Mouse (Mus musculus) kidney, postnatal 0 days (tissue): ENCODE measurements around the gene Abca3. TPM values are rescaled to one million over a fixed set of nuclear protein-coding genes. Genes with fewer than 3 reads are reported as not detected.
"Not testable (repeated sequence)": the region's sequence is repeated elsewhere in the genome, so short reads cannot be mapped to it uniquely, and the experiment has no call there.

Experiments
- ATAC-seq: fragments of 200-750 bp; cut with Nextera tagmentation; replicated peaks from 2 replicates; pipeline ENCODE4 v1.8.0; 2017; ENCODE audit warnings: low read depth, moderate number of reproducible peaks, moderate TSS enrichment, moderate library complexity; ENCODE audit not compliant: low FRiP score
- DNase-seq: peaks from one replicate; pipeline ENCODE4 v3.0.0-alpha.2; 2016; ENCODE audit warnings: low spot score
- H3K27ac ChIP-seq: fragments of 300-500 bp; sonication (generic); 2 replicates; pipeline ENCODE4 v1.5.1; 2014; ENCODE audit warnings: mild to moderate bottlenecking
- H3K27me3 ChIP-seq: fragments of 300-500 bp; sonication (generic); 2 replicates; pipeline ENCODE4 v1.6.1; 2014; ENCODE audit warnings: low read length, mixed read lengths; ENCODE audit not compliant: insufficient read depth
- H3K36me3 ChIP-seq: fragments of 300-500 bp; sonication (generic); 2 replicates; pipeline ENCODE4 v1.6.1; 2014; ENCODE audit warnings: low read length, mixed read lengths; ENCODE audit not compliant: insufficient read depth
- H3K4me1 ChIP-seq: fragments of 300-500 bp; sonication (generic); replicated peaks from 2 replicates; pipeline ENCODE4 v1.6.1; 2014; ENCODE audit warnings: antibody characterized with exemption, low read length, mixed read lengths; ENCODE audit not compliant: insufficient read depth
- H3K4me2 ChIP-seq: fragments of 300-500 bp; sonication (generic); 2 replicates; pipeline ENCODE4 v1.6.1; 2014; ENCODE audit warnings: mild to moderate bottlenecking, low read length, moderate library complexity, mixed read lengths
- H3K4me3 ChIP-seq: fragments of 300-500 bp; sonication (generic); replicated peaks from 2 replicates; pipeline ENCODE4 v1.5.1; 2014; ENCODE audit warnings: low read depth, low read length
- H3K9ac ChIP-seq: fragments of 300-500 bp; sonication (generic); 2 replicates; pipeline ENCODE4 v1.6.1; 2014; ENCODE audit warnings: low read depth, low read length
- H3K9me3 ChIP-seq: fragments of 300-500 bp; sonication (generic); replicated peaks from 2 replicates; pipeline ENCODE4 v1.6.1; 2016; ENCODE audit warnings: low read length, inconsistent platforms, mixed read lengths
- CTCF ChIP-seq: IDR thresholded peaks from 2 replicates; pipeline ENCODE4 v1.5.1; 2016; ENCODE audit warnings: antibody characterized with exemption, low read depth, mild to moderate bottlenecking, moderate library complexity
- WGBS: fragments of 180-500 bp; shearing (Covaris S2); extraction: QIAGEN DNeasy Blood & Tissue Kit; methylation state at CpG from one replicate; pipeline ENCODE4 v1.1.7; 2014; 5-methylcytosine and 5-hydroxymethylcytosine counted together
- microRNA-seq: library from miRNA; unstranded; fragments of <30 nt; microRNA quantifications from one replicate; pipeline ENCODE4, GENCODE M21; 2016
- polyA plus RNA-seq: library from polyadenylated mRNA; unstranded; fragments of >200 nt; fragmentation: Nextera tagmentation; extraction: Ambion mirVana; gene quantifications from 2 replicates; pipeline ENCODE4 v1.2.1, GENCODE M21; 2015

Gene Abca3
- polyA plus RNA-seq, 1 experiment from 2014 or later: 21.8 TPM

- Histone ChIP-seq H3K27me3 (no peaks in the 10 kb centered on the region), H3K9ac (peak overlapping the region; percentile 87), H3K27ac (peak overlapping the region; percentile 99), H3K36me3 (peaks cover 8% of the 10 kb centered on the region), H3K4me2 (peak overlapping the region; percentile 69), H3K4me3 (peak overlapping the region; percentile 89), H3K4me1 (0 out of 2 replicates have a peak, but pooled peaks cover 8% of the 10 kb centered on the region), H3K9me3 (no peaks in the 10 kb centered on the region)
- no peak for TF ChIP-seq CTCF
- WGBS: 3% methylated on average over 14 of the region's 14 CpGs
- ATAC-seq: no peak
- no peak for DNase-seq
Measured at GRCm38 (mm10) chr17:24454218-24454755, 102.5 kb downstream of the Abca3 start.

GRCm38 (mm10) chr17:24454756-24455522 is 103.2 kb downstream of the Abca3 start:
- TF ChIP-seq CTCF: peak; percentile 48; the same call in 1 of the 2 replicates

GRCm38 (mm10) chr17:24455523-24456206 is 103.9 kb downstream of the Abca3 start:
- H3K36me3 ChIP-seq, H3K9ac ChIP-seq, H3K9me3 ChIP-seq, DNase-seq, H3K27me3 ChIP-seq, H3K4me1 ChIP-seq: not testable (repeated sequence)
- 42% methylated on average over 10 of the region's 10 CpGs for WGBS
- Histone ChIP-seq H3K4me2 (peak overlapping the region; percentile 39), H3K27ac (peak overlapping the region; percentile 60), H3K4me3 (peak overlapping the region; percentile 17)
- peak; percentile 17 for ATAC-seq
- peak; percentile 29 for TF ChIP-seq CTCF

More at GRCm38 (mm10) chr17:24454756-24455522, 103.2 kb downstream of the Abca3 start:
- under 1% methylated on average over 63 of the region's 67 CpGs for WGBS
- H3K4me1 ChIP-seq: 0 out of 2 replicates have a peak, but pooled peaks cover 8% of the 10 kb centered on the region
- H3K9me3 ChIP-seq: no peaks in the 10 kb centered on the region
- peak; percentile 100 for DNase-seq
- H3K27ac ChIP-seq: peak overlapping the region; percentile 99
- H3K36me3 ChIP-seq: peaks cover 2% of the 10 kb centered on the region; the same call in 1 of the 2 replicates
- peak overlapping the region; percentile 69 for H3K4me2 ChIP-seq
- ATAC-seq: peak; percentile 93
- H3K27me3 ChIP-seq: no peaks in the 10 kb centered on the region
- H3K4me3 ChIP-seq: peak overlapping the region; percentile 89
- peak overlapping the region; percentile 87 for H3K9ac ChIP-seq

Small RNA genes within 50 kb of the gene (microRNA-seq; reads per million reads assigned to microRNA genes)
- gene Gm24427: not detected

Other genes starting within 250 kb of the Abca3 start
- gene Pdpk1, start 201.0 kb upstream of the Abca3 start, polyA plus RNA-seq: 28.7 and 29.4 TPM in 2 replicates
- gene Amdhd2, start 188.2 kb upstream of the Abca3 start, polyA plus RNA-seq: 47.9 and 52.5 TPM in 2 replicates
- gene Atp6v0c, start 182.2 kb upstream of the Abca3 start, polyA plus RNA-seq: 974 and 1,011 TPM in 2 replicates
- gene Tbc1d24, start 146.4 kb upstream of the Abca3 start, polyA plus RNA-seq: 2.3 and 2.5 TPM in 2 replicates
- 2.7 and 4.0 TPM in 2 replicates for gene Ntn3, start 142.4 kb upstream of the Abca3 start, polyA plus RNA-seq
- 6.1 and 6.7 TPM in 2 replicates for gene Tedc2, start 131.1 kb upstream of the Abca3 start, polyA plus RNA-seq
- 18.3 and 23.2 TPM in 2 replicates for gene Ccnf, start 100.5 kb upstream of the Abca3 start, polyA plus RNA-seq
- gene Abca17, start 882 bp upstream of the Abca3 start, polyA plus RNA-seq: not detected in 2 replicates
- gene Rnps1, start 62.6 kb downstream of the Abca3 start, polyA plus RNA-seq: 191 and 203 TPM in 2 replicates
- 109 and 136 TPM in 2 replicates for gene Eci1, start 74.7 kb downstream of the Abca3 start, polyA plus RNA-seq
- 3.8 and 4.1 TPM in 2 replicates for gene Dnase1l2, start 91.2 kb downstream of the Abca3 start, polyA plus RNA-seq
- 9.8 and 12.0 TPM in 2 replicates for gene E4f1, start 118.4 kb downstream of the Abca3 start, polyA plus RNA-seq
- 61.7 and 64.0 TPM in 2 replicates for gene Pgp, start 118.4 kb downstream of the Abca3 start, polyA plus RNA-seq
- 1.2 and 1.6 TPM in 2 replicates for gene Bricd5, start 121.9 kb downstream of the Abca3 start, polyA plus RNA-seq
- gene Mlst8, start 127.1 kb downstream of the Abca3 start, polyA plus RNA-seq: 24.1 and 24.2 TPM in 2 replicates
- 0.82 and 1.1 TPM in 2 replicates for gene Caskin1, start 136.7 kb downstream of the Abca3 start, polyA plus RNA-seq
- 59.4 and 67.3 TPM in 2 replicates for gene Traf7, start 176.0 kb downstream of the Abca3 start, polyA plus RNA-seq
- gene Rab26, start 182.3 kb downstream of the Abca3 start, polyA plus RNA-seq: 3.5 and 3.7 TPM in 2 replicates
- gene Pkd1, start 197.9 kb downstream of the Abca3 start, polyA plus RNA-seq: 10.6 and 17.7 TPM in 2 replicates